Mouse (Mus musculus): Measurements from ENCODE around the gene Bach2. TPM values are rescaled to one million over a fixed set of nuclear protein-coding genes. Genes with fewer than 3 reads are reported as not detected.
A peak's percentile ranks its signal among the peaks of the same experiment; 100 is the strongest.

The Bach2 gene
- polyA plus RNA-seq, 1 experiment from 2014 or later = 5.9 TPM

GRCm38 (mm10) chr4:32366176-32366575 lies 127.6 kb downstream of the Bach2 start:
- TF ChIP-seq CTCF (IDR thresholded peaks at IDR 0.05; ENCODE audit: low read depth) = no peak
- 96% methylated on average over 2 of the region's 2 CpGs for WGBS
- ATAC-seq (replicated peaks; ENCODE audit: low FRiP score, low read depth) = no peak

GRCm38 (mm10) chr4:32368345-32368744 lies 129.7 kb downstream of the Bach2 start:
- TF ChIP-seq CTCF (IDR thresholded peaks at IDR 0.05; ENCODE audit: low read depth) = no peak
- no peaks in the 10 kb centered on the region for H3K27me3 ChIP-seq (ENCODE audit: insufficient read depth, low read length)
- H3K36me3 ChIP-seq (ENCODE audit: insufficient read depth, low read length) = no peaks in the 10 kb centered on the region
- H3K27ac ChIP-seq = no peak overlapping the region
- no peak overlapping the region for H3K4me2 ChIP-seq (ENCODE audit: low read length)
- no peak for DNase-seq (ENCODE audit: low spot score)
- 57% methylated on average over 8 of the region's 8 CpGs for WGBS
- H3K9me3 ChIP-seq (replicated peaks; ENCODE audit: low read length) = no peaks in the 10 kb centered on the region
- no peak for ATAC-seq (replicated peaks; ENCODE audit: low FRiP score, low read depth)
- no peak overlapping the region for H3K4me3 ChIP-seq (replicated peaks; ENCODE audit: low read depth, low read length)
- H3K4me1 ChIP-seq (replicated peaks; ENCODE audit: insufficient read depth, low read length) = 0 out of 2 replicates have a peak, but pooled peaks cover 4% of the 10 kb centered on the region
- no peak overlapping the region for H3K9ac ChIP-seq (ENCODE audit: low read depth, low read length)

More at GRCm38 (mm10) chr4:32366176-32366575, 127.6 kb downstream of the Bach2 start:
- Histone ChIP-seq H3K36me3 (ENCODE audit: insufficient read depth, low read length) (no peaks in the 10 kb centered on the region), H3K4me2 (ENCODE audit: low read length) (no peak overlapping the region), H3K9ac (ENCODE audit: low read depth, low read length) (no peak overlapping the region), H3K27ac (no peak overlapping the region), H3K27me3 (ENCODE audit: insufficient read depth, low read length) (no peaks in the 10 kb centered on the region), H3K4me3 (replicated peaks; ENCODE audit: low read depth, low read length) (no peak overlapping the region), H3K9me3 (replicated peaks; ENCODE audit: low read length) (no peaks in the 10 kb centered on the region), H3K4me1 (replicated peaks; ENCODE audit: insufficient read depth, low read length) (no peaks in the 10 kb centered on the region)
- DNase-seq (ENCODE audit: low spot score) = no peak

GRCm38 (mm10) chr4:32373085-32373484 lies 134.5 kb downstream of the Bach2 start:
- TF ChIP-seq CTCF (IDR thresholded peaks at IDR 0.05; ENCODE audit: low read depth) = no peak
- Histone ChIP-seq H3K36me3 (ENCODE audit: insufficient read depth, low read length) (no peaks in the 10 kb centered on the region), H3K4me1 (replicated peaks; ENCODE audit: insufficient read depth, low read length) (0 out of 2 replicates have a peak, but pooled peaks cover 4% of the 10 kb centered on the region), H3K4me3 (replicated peaks; ENCODE audit: low read depth, low read length) (no peak overlapping the region), H3K9ac (ENCODE audit: low read depth, low read length) (no peak overlapping the region), H3K27me3 (ENCODE audit: insufficient read depth, low read length) (no peaks in the 10 kb centered on the region), H3K9me3 (replicated peaks; ENCODE audit: low read length) (no peaks in the 10 kb centered on the region), H3K4me2 (ENCODE audit: low read length) (peak overlapping the region; percentile 15; the same call in 1 of the 2 replicates), H3K27ac (no peak overlapping the region)
- ATAC-seq (replicated peaks; ENCODE audit: low FRiP score, low read depth) = no peak; the same call in 1 of the 2 replicates
- DNase-seq (ENCODE audit: low spot score) = peak; percentile 74
- 43% methylated on average over 7 of the region's 7 CpGs for WGBS

- Histone ChIP-seq H3K36me3 (ENCODE audit: insufficient read depth, low read length) (no peaks in the 10 kb centered on the region), H3K27me3 (ENCODE audit: insufficient read depth, low read length) (no peaks in the 10 kb centered on the region), H3K4me3 (replicated peaks; ENCODE audit: low read depth, low read length) (no peak overlapping the region), H3K9me3 (replicated peaks; ENCODE audit: low read length) (no peaks in the 10 kb centered on the region), H3K9ac (ENCODE audit: low read depth, low read length) (no peak overlapping the region), H3K4me1 (replicated peaks; ENCODE audit: insufficient read depth, low read length) (0 out of 2 replicates have a peak, but pooled peaks cover 4% of the 10 kb centered on the region), H3K4me2 (ENCODE audit: low read length) (no peak overlapping the region), H3K27ac (no peak overlapping the region)
- TF ChIP-seq CTCF (IDR thresholded peaks at IDR 0.05; ENCODE audit: low read depth) = no peak
- ATAC-seq (replicated peaks; ENCODE audit: low FRiP score, low read depth) (no peak), DNase-seq (ENCODE audit: low spot score) (peak; percentile 60)
- 42% methylated on average over 3 of the region's 3 CpGs for WGBS
Observed at GRCm38 (mm10) chr4:32373527-32373926, 134.9 kb downstream of the Bach2 start.

GRCm38 (mm10) chr4:32374751-32375582 lies 136.4 kb downstream of the Bach2 start:
- Histone ChIP-seq H3K36me3 (ENCODE audit: insufficient read depth, low read length) (no peaks in the 10 kb centered on the region), H3K4me3 (replicated peaks; ENCODE audit: low read depth, low read length) (no peak overlapping the region)
- ATAC-seq (replicated peaks; ENCODE audit: low FRiP score, low read depth) = no peak

GRCm38 (mm10) chr4:32375721-32376526 lies 137.3 kb downstream of the Bach2 start:
- Histone ChIP-seq H3K4me2 (ENCODE audit: low read length) (no peak overlapping the region), H3K4me1 (replicated peaks; ENCODE audit: insufficient read depth, low read length) (0 out of 2 replicates have a peak, but pooled peaks cover 4% of the 10 kb centered on the region), H3K9me3 (replicated peaks; ENCODE audit: low read length) (no peaks in the 10 kb centered on the region), H3K27me3 (ENCODE audit: insufficient read depth, low read length) (no peaks in the 10 kb centered on the region), H3K4me3 (replicated peaks; ENCODE audit: low read depth, low read length) (no peak overlapping the region), H3K9ac (ENCODE audit: low read depth, low read length) (no peak overlapping the region), H3K36me3 (ENCODE audit: insufficient read depth, low read length) (no peaks in the 10 kb centered on the region), H3K27ac (no peak overlapping the region)
- 82% methylated on average over 16 of the region's 16 CpGs for WGBS
- no peak for DNase-seq (ENCODE audit: low spot score)
- TF ChIP-seq CTCF (IDR thresholded peaks at IDR 0.05; ENCODE audit: low read depth) = no peak
- ATAC-seq (replicated peaks; ENCODE audit: low FRiP score, low read depth) = no peak

More at GRCm38 (mm10) chr4:32374751-32375582, 136.4 kb downstream of the Bach2 start:
- H3K4me1 ChIP-seq (replicated peaks; ENCODE audit: insufficient read depth, low read length) = 0 out of 2 replicates have a peak, but pooled peaks cover 4% of the 10 kb centered on the region
- H3K9ac ChIP-seq (ENCODE audit: low read depth, low read length) = no peak overlapping the region
- H3K9me3 ChIP-seq (replicated peaks; ENCODE audit: low read length) = no peaks in the 10 kb centered on the region
- DNase-seq (ENCODE audit: low spot score) = no peak
- no peak for TF ChIP-seq CTCF (IDR thresholded peaks at IDR 0.05; ENCODE audit: low read depth)
- no peaks in the 10 kb centered on the region for H3K27me3 ChIP-seq (ENCODE audit: insufficient read depth, low read length)
- no peak overlapping the region for H3K4me2 ChIP-seq (ENCODE audit: low read length)
- WGBS = 80% methylated on average over 10 of the region's 10 CpGs
- H3K27ac ChIP-seq = no peak overlapping the region
